Mouse (Mus musculus): ENCODE results near the gene Tbx1. TPM values are rescaled to one million over a fixed set of nuclear protein-coding genes. Genes with fewer than 3 reads are reported as not detected.

Tbx1 gene
- polyA plus RNA-seq, 1 experiment from 2014 or later, result 0.90 TPM

DNA sequence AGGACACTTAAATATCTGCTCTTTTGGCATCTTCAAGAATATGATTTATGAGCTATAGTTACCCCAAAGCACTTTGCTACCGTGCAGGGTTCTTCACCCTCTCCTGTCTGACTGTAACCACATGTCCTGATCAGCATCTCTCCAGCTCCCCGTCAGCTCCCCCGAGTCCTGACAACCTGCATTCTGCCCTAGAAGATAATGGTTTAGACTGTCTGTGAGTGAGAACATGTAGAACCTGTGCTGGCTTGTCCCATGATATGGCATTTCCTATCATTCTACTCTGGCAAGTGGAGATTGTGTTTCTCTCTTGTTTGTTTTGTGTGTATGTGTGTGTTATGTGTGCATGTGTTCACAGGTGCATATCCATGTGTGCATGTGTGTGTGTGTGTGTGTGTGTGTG, 7.5 kb upstream of the Tbx1 start:
- ATAC-seq, result no peak
- no peak overlapping the region for H3K9ac ChIP-seq (ENCODE audit: low read depth, low read length)
- 83% methylated on average over 3 of the region's 3 CpGs for WGBS
- no peak overlapping the region for H3K27ac ChIP-seq (ENCODE audit: low read depth, low read length)
- H3K4me2 ChIP-seq (ENCODE audit: low read length), result no peak overlapping the region
- H3K9me3 ChIP-seq (ENCODE audit: control insufficient read depth, low read length), result no peaks in the 10 kb centered on the region
- peaks cover 11% of the 10 kb centered on the region for H3K27me3 ChIP-seq (replicated peaks; ENCODE audit: control insufficient read depth, insufficient read depth, low read length)
- no peaks in the 10 kb centered on the region for H3K36me3 ChIP-seq (ENCODE audit: control insufficient read depth, insufficient read depth, low read length)
- H3K4me1 ChIP-seq (ENCODE audit: control insufficient read depth, insufficient read depth, low read depth, low read length), result no peaks in the 10 kb centered on the region
- H3K4me3 ChIP-seq (ENCODE audit: low read length), result no peak overlapping the region

DNA sequence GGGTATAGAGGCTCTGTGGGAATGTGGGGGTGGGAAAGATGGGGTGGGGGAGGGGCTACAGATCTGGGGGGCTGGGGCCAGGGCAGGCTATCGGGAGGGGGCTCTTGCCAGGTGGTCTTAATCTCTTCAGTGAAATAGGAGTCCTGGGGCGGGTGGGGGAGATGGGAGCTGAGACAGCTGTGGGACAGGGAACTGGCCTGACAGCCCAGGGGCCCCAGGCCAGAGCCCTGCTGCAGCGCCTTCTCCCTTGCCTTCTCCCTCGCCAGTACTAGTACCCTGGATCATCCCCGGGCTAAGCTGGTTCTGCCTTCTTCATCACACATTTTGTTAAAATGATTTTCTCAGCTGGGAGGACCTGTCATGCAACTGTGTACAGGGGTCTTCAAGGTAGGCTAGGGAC, 5.8 kb upstream of the Tbx1 start:
- Histone ChIP-seq H3K27ac (ENCODE audit: low read depth, low read length) (no peak overlapping the region), H3K9me3 (ENCODE audit: control insufficient read depth, low read length) (no peaks in the 10 kb centered on the region), H3K27me3 (replicated peaks; ENCODE audit: control insufficient read depth, insufficient read depth, low read length) (peaks cover 24% of the 10 kb centered on the region), H3K4me1 (ENCODE audit: control insufficient read depth, insufficient read depth, low read depth, low read length) (peaks cover 5% of the 10 kb centered on the region; the same call in 1 of the 2 replicates), H3K4me2 (ENCODE audit: low read length) (no peak overlapping the region), H3K9ac (ENCODE audit: low read depth, low read length) (no peak overlapping the region), H3K36me3 (ENCODE audit: control insufficient read depth, insufficient read depth, low read length) (no peaks in the 10 kb centered on the region), H3K4me3 (ENCODE audit: low read length) (no peak overlapping the region)
- ATAC-seq, result no peak
- 53% methylated on average over 5 of the region's 5 CpGs for WGBS

DNA sequence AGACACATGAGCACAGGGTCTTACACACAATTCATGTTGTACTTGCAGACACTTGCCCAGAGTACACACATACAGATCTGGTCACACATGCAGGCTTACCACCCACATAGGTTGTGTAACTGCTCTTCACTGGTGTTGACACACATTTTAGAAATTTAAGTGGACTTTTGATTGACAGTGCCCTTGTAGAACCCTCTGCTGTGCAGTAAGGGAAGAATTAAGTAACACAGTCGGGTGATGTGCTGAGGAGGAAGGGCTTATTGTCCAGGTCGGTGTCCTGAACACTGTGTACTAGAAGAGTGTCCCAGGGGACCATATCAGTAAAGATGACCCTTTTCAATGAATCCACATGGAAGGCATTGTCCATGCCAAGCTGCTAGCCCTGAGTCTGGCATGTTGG, 3.5 kb upstream of the Tbx1 start:
- H3K9me3 ChIP-seq (ENCODE audit: control insufficient read depth, low read length), result no peaks in the 10 kb centered on the region
- no peaks in the 10 kb centered on the region for H3K36me3 ChIP-seq (ENCODE audit: control insufficient read depth, insufficient read depth, low read length)
- no peak for ATAC-seq
- H3K27ac ChIP-seq (ENCODE audit: low read depth, low read length), result no peak overlapping the region
- WGBS, result 83% methylated on average over 2 of the region's 2 CpGs
- peaks cover 11% of the 10 kb centered on the region; the same call in 1 of the 2 replicates for H3K4me1 ChIP-seq (ENCODE audit: control insufficient read depth, insufficient read depth, low read depth, low read length)
- no peak overlapping the region for H3K9ac ChIP-seq (ENCODE audit: low read depth, low read length)
- peaks cover 46% of the 10 kb centered on the region for H3K27me3 ChIP-seq (replicated peaks; ENCODE audit: control insufficient read depth, insufficient read depth, low read length)
- no peak overlapping the region for H3K4me3 ChIP-seq (ENCODE audit: low read length)
- no peak overlapping the region for H3K4me2 ChIP-seq (ENCODE audit: low read length)

DNA sequence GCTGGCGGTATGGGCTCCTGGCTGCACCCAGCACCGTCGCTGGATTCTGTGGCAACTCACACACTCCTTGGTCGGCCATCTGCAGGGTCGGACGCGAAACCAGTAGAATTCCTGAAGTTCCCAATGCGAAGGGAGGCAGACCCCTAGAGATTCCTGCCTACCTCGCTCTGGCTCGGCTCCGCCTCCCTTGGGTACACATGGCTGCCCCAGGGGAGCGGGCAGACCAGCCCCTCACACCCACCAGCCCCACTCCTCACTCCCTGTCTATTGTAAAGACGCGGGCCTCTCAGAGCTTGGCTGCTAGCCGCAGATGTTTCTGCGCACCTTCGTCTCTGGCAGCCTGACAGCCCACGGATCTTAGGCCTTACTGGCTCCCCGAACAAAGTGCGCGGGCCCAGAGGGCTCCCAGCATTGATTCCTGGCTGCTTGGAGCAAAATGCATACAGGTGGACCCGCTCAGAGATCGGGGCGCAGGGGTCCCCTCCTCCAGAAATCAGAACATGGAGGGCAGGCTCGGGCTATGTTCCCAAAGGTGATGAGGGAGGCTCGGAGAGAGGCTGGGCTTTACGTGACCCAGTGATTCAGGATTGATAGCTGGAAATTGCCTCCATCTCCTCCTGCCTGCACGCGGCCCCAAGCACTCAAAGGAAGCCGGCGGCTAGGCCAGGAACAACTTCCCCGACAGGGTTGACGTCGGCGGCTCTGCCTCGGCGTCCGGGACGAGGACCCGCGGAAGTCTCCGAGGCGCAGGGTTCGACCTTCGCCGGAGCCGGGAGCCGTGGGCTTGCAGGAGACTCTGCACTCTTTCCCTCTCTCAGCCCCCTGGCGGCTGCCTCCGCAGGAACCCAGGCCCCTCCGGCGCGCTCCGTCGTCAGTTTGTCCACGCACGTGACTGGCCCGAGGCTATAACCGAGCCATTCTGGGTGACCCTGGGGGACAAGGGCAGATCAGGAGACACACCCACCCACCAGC, 862 bp upstream of the Tbx1 start:
- H3K36me3 ChIP-seq (ENCODE audit: control insufficient read depth, insufficient read depth, low read length), result no peaks in the 10 kb centered on the region
- H3K27ac ChIP-seq (ENCODE audit: low read depth, low read length), result no peak overlapping the region
- H3K9me3 ChIP-seq (ENCODE audit: control insufficient read depth, low read length), result no peaks in the 10 kb centered on the region
- WGBS, result 2% methylated on average over 58 of the region's 59 CpGs
- peaks cover 23% of the 10 kb centered on the region for H3K4me1 ChIP-seq (ENCODE audit: control insufficient read depth, insufficient read depth, low read depth, low read length)
- H3K27me3 ChIP-seq (replicated peaks; ENCODE audit: control insufficient read depth, insufficient read depth, low read length), result peaks cover 57% of the 10 kb centered on the region
- ATAC-seq, result 0 out of 2 replicates have a peak, but pooled peaks have one; percentile 12
- H3K9ac ChIP-seq (ENCODE audit: low read depth, low read length), result no peak overlapping the region
- H3K4me3 ChIP-seq (ENCODE audit: low read length), result peak overlapping the region; percentile 30
- H3K4me2 ChIP-seq (ENCODE audit: low read length), result peak overlapping the region; percentile 42

DNA sequence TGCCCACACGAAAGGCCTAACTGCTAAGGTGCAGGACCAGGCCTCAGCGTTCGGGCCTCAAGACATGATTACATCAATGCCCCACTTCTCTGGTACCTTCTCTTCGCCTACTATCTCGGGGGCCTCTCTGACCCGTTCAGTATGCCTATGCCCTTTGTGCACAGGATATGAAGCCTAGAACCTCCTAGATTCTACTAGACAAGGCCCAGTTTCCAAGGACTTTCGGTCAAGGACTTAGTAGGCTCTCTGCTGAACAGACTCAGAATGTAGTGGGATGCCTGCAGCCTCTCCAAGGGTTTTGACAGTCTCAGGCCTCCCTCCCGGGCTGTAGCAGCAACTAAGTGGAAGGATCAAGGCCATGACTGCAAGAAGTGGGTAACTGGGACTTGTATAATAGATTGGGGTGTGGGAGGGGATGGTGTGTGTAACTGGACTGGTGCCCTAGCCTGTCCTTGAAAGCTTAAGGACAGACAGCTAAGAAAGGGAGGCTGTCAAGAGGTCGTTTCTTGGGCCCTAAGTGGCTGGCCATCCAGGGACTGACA, 1.3 kb downstream of the Tbx1 start:
- H3K4me3 ChIP-seq (ENCODE audit: low read length), result no peak overlapping the region
- H3K27ac ChIP-seq (ENCODE audit: low read depth, low read length), result no peak overlapping the region
- peaks cover 26% of the 10 kb centered on the region for H3K4me1 ChIP-seq (ENCODE audit: control insufficient read depth, insufficient read depth, low read depth, low read length)
- no peak overlapping the region for H3K9ac ChIP-seq (ENCODE audit: low read depth, low read length)
- no peaks in the 10 kb centered on the region for H3K36me3 ChIP-seq (ENCODE audit: control insufficient read depth, insufficient read depth, low read length)
- ATAC-seq, result no peak
- no peaks in the 10 kb centered on the region for H3K9me3 ChIP-seq (ENCODE audit: control insufficient read depth, low read length)
- WGBS, result 32% methylated on average over 9 of the region's 9 CpGs
- peaks cover 77% of the 10 kb centered on the region for H3K27me3 ChIP-seq (replicated peaks; ENCODE audit: control insufficient read depth, insufficient read depth, low read length)
- H3K4me2 ChIP-seq (ENCODE audit: low read length), result no peak overlapping the region

DNA sequence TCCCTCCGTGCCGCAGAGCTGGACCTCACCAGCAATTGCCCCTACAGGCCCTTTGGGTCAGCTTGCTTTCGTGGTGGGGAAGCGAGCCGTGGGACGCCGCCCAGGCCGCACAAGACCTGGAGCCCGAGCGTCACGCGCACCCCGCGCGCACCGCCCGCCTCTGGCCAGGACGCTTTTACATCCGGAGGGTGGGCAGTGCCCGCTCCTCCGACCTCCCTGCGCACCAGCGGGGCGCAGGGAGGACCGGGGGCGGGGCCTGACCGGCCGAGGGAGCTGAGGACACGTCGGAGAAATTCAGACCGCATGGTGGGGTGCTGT, 1.8 kb downstream of the Tbx1 start:
- no peak overlapping the region for H3K4me2 ChIP-seq (ENCODE audit: low read length)

DNA sequence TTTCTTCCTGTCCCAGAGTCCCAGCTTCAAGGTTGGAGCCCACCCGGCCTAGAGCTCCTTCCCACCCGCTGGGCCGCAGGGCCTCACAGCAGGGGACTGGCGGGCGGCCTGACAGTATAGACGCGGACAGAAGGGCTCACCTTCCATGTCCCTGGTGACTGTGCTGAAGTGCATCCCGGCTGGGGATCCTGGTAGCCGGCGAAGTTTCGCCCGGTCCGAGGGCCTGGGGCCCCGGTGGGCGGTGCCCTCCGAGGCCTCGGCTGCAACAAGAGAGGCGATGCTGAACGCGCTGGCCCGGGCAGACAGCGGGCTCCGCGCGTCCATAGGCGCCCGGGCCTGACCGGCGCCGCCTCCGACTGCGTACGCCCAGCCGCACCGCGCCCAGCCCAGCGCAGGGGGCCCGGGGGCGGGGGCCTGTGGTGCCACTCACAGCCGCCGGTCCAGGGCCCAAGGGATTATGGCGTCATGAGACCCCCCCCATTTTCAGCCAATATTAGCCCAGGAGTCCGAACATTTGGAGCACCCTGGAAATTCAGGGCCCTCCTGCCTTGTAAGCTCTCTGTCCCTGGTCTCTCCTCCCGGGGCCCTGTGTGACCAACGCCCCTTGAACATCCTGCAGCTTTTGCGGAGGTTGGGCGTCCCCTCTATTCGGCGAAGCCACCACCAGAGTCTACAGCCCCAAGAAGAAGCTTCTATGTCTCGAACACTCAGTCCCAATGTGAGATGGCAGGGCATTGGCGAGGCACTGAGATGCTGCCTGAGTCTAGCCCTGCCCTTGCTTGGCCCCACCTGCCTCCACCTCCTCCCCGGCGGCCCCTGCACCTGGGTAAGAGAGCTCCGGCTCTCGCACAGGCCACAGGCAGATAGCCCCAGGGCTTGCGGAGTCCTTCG, 2.4 kb downstream of the Tbx1 start:
- Histone ChIP-seq H3K9me3 (ENCODE audit: control insufficient read depth, low read length) (no peaks in the 10 kb centered on the region), H3K27ac (ENCODE audit: low read depth, low read length) (no peak overlapping the region), H3K4me1 (ENCODE audit: control insufficient read depth, insufficient read depth, low read depth, low read length) (peaks cover 26% of the 10 kb centered on the region), H3K36me3 (ENCODE audit: control insufficient read depth, insufficient read depth, low read length) (no peaks in the 10 kb centered on the region), H3K27me3 (replicated peaks; ENCODE audit: control insufficient read depth, insufficient read depth, low read length) (peaks cover 82% of the 10 kb centered on the region), H3K4me2 (ENCODE audit: low read length) (peak overlapping the region; percentile 27), H3K9ac (ENCODE audit: low read depth, low read length) (no peak overlapping the region), H3K4me3 (ENCODE audit: low read length) (peak overlapping the region; percentile 23)
- 2% methylated on average over 56 of the region's 57 CpGs for WGBS
- ATAC-seq, result 0 out of 2 replicates have a peak, but pooled peaks have one; percentile 15

More for the DNA sequence above, 1.8 kb downstream of the Tbx1 start:
- no peak overlapping the region for H3K4me3 ChIP-seq (ENCODE audit: low read length)
- peaks cover 26% of the 10 kb centered on the region for H3K4me1 ChIP-seq (ENCODE audit: control insufficient read depth, insufficient read depth, low read depth, low read length)
- H3K27me3 ChIP-seq (replicated peaks; ENCODE audit: control insufficient read depth, insufficient read depth, low read length), result peaks cover 82% of the 10 kb centered on the region
- no peaks in the 10 kb centered on the region for H3K36me3 ChIP-seq (ENCODE audit: control insufficient read depth, insufficient read depth, low read length)
- 4% methylated on average over 24 of the region's 31 CpGs for WGBS
- H3K27ac ChIP-seq (ENCODE audit: low read depth, low read length), result no peak overlapping the region
- H3K9me3 ChIP-seq (ENCODE audit: control insufficient read depth, low read length), result no peaks in the 10 kb centered on the region
- ATAC-seq, result no peak
- no peak overlapping the region for H3K9ac ChIP-seq (ENCODE audit: low read depth, low read length)

DNA sequence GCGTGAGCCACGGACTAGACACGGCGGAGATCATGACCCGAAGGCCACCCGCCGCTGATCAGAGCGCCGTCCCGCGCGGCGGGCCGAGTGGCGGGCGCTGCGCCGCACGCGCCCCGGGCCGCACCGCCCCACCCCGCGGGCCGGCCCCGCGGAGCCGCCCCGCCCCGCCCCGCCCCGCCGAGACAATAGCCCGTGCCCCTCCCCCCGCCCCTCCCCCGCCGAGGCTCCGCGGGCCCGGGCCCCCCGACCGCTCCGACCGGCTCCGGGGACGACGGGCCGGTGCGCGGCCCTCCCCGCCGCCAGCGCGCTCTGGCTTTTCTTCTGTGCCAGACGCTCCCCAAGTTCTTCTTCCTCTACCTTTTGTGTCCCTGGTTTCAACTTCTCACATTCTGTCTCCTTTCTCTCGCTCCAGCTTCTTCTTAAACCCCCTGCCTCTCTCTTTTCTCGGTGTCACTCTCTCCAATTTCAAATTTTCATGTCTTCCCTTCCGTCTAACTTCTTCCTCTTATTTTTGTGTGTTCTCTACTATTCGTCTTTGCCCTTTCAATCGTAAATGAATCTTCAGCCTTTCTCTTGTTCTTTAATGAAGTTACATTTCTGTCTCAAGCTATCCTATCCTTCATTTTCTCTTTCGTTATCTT, 3.4 kb downstream of the Tbx1 start:
- Histone ChIP-seq H3K27me3 (replicated peaks; ENCODE audit: control insufficient read depth, insufficient read depth, low read length) (peaks cover 86% of the 10 kb centered on the region), H3K36me3 (ENCODE audit: control insufficient read depth, insufficient read depth, low read length) (no peaks in the 10 kb centered on the region), H3K4me2 (ENCODE audit: low read length) (peak overlapping the region; percentile 69), H3K9ac (ENCODE audit: low read depth, low read length) (peak overlapping the region; percentile 50), H3K4me1 (ENCODE audit: control insufficient read depth, insufficient read depth, low read depth, low read length) (peaks cover 32% of the 10 kb centered on the region), H3K27ac (ENCODE audit: low read depth, low read length) (no peak overlapping the region), H3K9me3 (ENCODE audit: control insufficient read depth, low read length) (no peaks in the 10 kb centered on the region), H3K4me3 (ENCODE audit: low read length) (peak overlapping the region; percentile 39)
- ATAC-seq, result no peak
- WGBS, result 1% methylated on average over 8 of the region's 62 CpGs
